Mouse (Mus musculus) stomach, postnatal 0 days (tissue): ENCODE measurements around the gene Rubcnl.

Experiments used
- CTCF ChIP-seq: IDR thresholded peaks from 2 replicates; pipeline ENCODE4 v1.5.1; 2016; ENCODE audit warnings: antibody characterized with exemption, low read depth, mild to moderate bottlenecking, moderate library complexity
- EP300 ChIP-seq: optimal IDR thresholded peaks from 2 replicates; pipeline ENCODE3; 2016; ENCODE audit warnings: antibody characterized with exemption

- TF ChIP-seq CTCF (no peak), EP300 (no peak)
Observed at GRCm38 (mm10) chr14:75077946-75078345, 62.1 kb downstream of the Rubcnl start.
